Mouse (Mus musculus) layer of hippocampus, adult 11-12 months (tissue): Measurements from ENCODE around the gene Chga.

Experiments used
- DNase-seq: peaks from one replicate; pipeline ENCODE4 v3.0.0; 2022; ENCODE audit warnings: low spot score

Gene Chga

GRCm38 (mm10) chr12:102600345-102600744, 45.6 kb downstream of the Chga start:
- no peak for DNase-seq

- DNase-seq: no peak
Measured at GRCm38 (mm10) chr12:102601847-102602246, 47.1 kb downstream of the Chga start.

- DNase-seq: no peak
Measured at GRCm38 (mm10) chr12:102602255-102603041, 47.7 kb downstream of the Chga start.

- no peak for DNase-seq
Measured at GRCm38 (mm10) chr12:102605607-102606006, 50.8 kb downstream of the Chga start.

GRCm38 (mm10) chr12:102607066-102607465, 52.3 kb downstream of the Chga start:
- no peak for DNase-seq

- DNase-seq: no peak
Measured at GRCm38 (mm10) chr12:102607808-102608517, 53.2 kb downstream of the Chga start.

- no peak for DNase-seq
Measured at GRCm38 (mm10) chr12:102610927-102611326, 56.2 kb downstream of the Chga start.

GRCm38 (mm10) chr12:102612431-102612830, 57.7 kb downstream of the Chga start:
- DNase-seq: no peak

GRCm38 (mm10) chr12:102613411-102613810, 58.6 kb downstream of the Chga start:
- DNase-seq: no peak
